Mouse (Mus musculus) gastrocnemius, adult 18-20 months (tissue): Measurements from ENCODE around the gene Pced1b. TPM values are rescaled to one million over a fixed set of nuclear protein-coding genes. Genes with fewer than 3 reads are reported as not detected.
"Not testable (repeated sequence)": the region's sequence is repeated elsewhere in the genome, so short reads cannot be mapped to it uniquely, and the experiment has no call there.

Experiments
- DNase-seq: peaks from one replicate; pipeline ENCODE4 v3.0.0; 2021; ENCODE audit warnings: low spot score
- total RNA-seq, 2 experiments: library from RNA; stranded (reverse); gene quantifications; 2 replicates each; pipeline ENCODE4 v1.2.3; 2021

Pced1b gene
- total RNA-seq, 2 experiments from 2014 or later: 0.88 to 1.2 TPM

DNA sequence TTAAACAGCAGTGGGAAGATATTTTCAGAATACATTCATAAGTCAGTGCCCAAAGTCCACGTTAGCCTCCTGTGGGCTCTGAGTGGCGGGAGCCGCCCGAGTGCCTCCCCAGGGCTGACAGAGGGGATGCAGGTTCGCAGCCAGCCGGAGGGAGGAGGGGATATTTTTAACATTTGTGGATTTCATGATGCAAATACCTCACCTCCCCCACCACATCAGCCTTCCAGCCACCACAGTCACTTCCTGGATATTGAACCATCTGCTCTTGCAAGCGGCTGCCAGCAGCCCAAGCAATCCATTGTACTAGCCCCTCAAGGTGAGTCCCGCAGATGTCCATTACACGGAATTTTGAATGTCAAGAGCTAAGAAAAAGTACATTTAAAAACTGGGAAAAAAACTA, 95.4 kb downstream of the Pced1b start:
- no peak for DNase-seq

DNA sequence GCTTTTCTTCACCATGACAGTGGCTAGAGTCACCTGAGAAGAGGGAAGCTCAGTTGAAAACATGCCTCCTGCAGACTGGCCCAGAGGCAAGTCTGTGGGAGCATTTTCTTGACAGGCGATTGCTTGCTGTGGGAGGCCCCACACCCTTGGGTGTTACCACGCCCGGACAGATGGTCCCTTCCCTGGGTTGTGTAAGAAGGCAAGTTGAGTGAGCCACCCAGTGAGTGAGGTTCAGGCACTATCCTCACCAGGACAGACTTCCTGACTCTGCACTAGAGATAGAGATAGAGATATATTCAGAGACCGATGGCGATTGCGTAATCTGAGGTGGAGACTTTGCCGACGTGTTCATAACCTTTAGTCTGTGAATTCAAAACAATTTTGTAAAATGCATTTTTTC, 96.0 kb downstream of the Pced1b start:
- no peak for DNase-seq

DNA sequence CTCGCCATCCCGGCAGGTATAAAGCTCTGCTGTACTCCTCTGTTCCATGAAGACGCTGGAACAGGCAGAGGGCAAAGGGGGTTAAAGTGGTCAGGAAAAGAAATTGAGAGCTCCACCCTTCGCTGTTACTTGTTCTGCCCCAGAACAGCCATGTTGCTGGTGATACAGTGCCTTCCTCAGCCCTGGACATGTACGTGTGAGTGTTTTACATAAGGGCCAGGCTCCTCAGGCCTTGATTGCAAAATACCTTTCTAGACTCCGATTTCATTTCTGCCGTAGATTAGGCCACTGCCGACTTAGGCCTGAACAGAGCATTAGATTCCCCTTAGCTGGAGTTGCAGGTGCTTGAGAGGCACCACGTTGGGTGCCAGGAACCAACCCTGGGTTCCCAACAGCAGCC, 97.0 kb downstream of the Pced1b start:
- DNase-seq: no peak

DNA sequence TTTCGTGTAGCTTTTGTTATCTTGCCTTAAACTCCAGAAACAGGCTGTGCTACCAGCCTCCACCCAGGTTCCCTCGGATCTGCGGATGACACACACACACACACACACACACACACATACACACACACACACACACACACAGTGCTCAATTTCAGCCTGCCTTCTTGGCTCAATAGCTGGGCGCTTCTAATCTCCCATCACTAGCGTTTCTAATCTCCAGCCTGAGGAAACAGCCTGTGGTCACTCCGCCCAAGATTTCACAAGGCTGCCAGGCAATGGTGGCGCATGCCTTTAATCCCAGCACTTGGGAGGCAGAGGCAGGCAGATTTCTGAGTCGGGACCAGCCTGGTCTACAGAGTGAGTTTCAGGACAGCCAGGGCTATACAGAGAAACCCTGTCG, 98.2 kb downstream of the Pced1b start:
- no peak for DNase-seq

DNA sequence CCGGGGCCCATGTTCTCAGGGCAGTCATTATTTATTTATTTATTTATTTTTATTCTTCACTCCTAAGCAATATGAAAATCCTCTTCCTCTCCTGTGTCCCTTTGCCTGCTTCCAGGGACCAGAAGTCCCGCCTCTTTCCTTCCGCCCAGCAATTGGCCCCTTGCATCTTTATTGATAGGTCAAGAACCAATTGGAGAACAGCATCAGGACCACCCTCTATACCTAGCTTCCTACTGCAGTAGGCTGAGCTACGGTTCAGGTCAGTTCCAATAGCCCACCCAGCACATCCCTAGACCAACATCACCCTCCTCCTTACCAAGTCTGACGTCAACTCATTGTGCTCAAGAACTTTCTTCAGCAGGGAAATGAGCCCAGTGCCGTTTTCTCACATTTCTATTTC, 99.0 kb downstream of the Pced1b start:
- no peak for DNase-seq

DNA sequence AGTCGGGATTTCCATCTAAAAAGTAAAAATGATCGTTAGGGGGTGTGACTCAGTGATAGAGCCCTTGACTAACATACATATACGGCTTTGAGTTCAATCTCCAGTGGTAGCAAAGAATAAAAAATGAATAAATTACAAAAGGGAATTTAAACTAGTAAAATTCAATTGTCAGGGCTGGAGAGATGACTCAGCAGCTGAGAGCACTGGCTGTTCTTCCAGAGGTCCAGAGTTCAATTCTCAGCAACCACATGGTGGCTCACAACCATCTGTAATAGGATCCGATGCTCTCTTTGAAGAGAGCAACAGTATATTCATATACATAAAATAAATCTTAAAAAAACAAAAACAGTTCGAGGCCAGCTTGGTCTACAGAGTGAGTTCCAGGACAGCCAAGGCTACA, 99.5 kb downstream of the Pced1b start:
- no peak for DNase-seq

DNA sequence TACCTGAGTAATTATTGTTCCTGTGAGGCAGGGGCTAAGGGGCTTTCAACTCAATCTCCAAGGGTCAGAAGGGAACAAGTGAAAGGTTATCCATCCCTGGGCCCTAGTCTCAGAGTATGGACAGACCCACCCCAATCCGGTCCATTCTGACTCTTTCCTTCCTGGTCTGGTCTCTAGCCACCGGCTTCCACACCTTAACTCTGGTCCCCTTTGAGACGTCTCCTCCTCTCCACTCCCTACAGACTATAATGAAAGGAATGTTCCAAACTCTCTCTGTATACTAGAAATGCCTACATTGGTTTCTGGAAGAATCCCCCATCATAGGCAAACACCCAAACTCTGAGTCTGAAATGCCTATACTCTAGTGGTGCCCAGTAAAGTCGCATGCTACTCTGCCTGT, 100.0 kb downstream of the Pced1b start:
- no peak for DNase-seq

DNA sequence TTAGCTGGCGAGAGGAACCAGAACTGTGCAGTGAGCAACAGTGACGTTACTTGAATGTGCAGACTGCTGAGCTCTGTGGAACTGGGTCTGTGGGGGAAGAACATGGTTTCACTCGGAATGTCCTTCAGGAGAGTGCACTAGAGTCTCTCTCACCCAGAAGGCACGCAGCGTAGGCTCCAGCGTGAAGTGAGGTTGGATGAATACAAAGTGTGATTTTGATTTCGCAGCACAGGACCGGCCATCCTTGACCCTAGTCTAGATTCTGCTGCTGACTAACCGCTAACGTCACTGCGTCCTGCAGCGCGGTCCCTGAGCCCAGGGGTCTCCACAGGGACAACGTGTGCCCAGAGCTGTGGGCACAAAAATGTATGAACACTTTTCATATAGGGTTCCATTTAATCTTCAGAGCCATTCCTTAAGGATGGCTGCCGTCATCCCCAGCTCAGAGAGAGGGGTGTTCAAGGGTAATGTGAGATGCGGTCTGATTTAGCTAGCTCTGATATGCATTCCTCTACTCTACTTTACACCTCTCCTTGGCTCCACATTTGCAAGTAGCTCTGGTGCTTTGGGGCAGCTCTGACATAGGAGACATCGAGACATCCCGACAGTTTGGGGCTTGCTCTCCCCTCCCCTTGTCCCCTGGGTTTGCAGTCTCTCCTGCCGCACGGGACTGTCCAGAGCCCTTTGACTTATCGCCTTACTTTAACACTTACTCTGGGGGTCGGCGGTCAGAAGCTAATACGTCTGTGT, 101.8 kb downstream of the Pced1b start:
- DNase-seq: no peak

DNA sequence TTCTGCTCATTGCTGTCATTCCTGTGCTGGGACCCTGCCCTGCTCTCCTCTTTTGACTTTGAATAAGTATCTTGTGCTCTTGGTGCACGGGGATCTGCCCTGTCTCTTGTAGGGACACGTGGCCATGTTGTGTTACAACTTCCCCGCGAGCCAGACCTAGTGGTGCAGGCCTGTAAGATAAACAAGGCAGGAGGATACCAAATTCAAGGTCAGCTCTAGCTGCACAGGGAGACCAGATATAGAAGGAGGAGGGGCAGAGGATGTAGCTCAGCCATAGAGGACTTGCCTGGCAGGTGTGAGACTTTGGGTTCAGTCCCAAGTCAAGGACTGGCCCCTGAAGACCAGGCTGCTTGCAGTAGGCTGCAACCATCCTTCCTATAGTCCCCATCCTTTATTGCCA, 103.6 kb downstream of the Pced1b start:
- DNase-seq: no peak

DNA sequence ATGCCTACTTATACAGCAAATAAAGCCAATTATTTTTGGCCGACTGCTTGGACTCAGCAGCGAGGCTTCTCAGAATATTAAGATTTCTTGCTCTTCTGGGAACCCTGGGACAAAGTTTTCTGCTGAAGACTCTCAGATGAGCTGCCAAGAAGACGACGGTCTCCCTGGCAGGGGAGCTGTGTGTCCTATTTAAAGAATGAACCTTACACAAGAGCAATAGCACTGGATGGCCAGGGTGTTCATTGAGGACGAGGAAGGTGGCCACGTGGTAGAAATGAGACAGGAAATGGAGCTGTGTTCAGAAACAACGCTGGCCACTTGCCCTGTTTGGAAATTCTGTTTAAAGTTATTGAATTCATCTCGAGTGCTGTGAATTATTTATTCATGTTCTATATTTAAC, 104.1 kb downstream of the Pced1b start:
- peak; percentile 49 for DNase-seq

DNA sequence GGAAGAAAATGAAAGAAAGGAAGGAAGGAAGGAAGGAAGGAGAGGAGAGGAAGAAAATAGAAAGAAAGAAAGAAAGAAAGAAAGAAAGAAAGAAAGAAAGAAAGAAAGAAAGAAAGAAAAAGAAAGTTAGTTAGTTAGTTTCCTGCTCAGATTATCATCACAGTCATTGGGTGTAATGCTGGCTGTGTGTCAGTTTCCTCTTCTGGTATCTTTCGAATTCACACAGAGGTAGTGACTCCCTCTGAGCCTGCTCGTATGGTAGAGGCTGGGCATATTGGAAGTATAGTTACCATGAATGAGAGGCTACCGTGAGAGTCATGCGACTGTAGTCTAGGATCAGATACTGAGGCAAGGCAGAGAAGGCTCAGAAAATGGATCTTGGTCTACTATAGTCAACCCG, 104.8 kb downstream of the Pced1b start:
- no peak for DNase-seq

DNA sequence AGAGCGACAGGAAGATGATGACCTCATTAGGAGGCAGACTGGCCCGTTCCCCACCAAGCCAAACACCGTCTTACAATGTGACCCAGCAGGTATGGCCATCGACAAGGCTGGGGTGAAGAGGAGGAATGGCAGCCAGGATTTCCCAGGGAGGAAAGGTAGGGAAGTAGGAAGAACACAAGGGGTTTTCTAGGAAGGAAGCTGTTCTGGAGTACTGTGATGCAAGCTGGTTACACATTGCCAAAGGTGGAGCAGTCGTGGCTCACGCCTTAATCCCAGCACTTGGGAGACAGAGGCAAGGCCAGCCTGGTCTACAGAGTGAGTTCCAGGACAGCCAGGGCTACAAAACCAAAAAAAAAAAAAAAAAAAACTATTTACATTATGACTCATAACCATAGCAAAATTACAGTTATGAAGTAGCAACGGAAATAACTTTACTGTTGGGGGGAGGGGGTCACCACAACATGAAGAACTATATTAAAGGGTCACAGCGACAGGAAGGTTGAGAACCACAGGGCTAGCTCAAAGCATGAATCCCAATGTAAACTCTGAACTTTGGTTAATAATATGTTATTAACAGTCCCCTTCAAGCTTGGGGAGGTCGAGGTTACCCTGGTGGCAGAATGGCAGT, 108.9 kb downstream of the Pced1b start:
- DNase-seq: no peak

DNA sequence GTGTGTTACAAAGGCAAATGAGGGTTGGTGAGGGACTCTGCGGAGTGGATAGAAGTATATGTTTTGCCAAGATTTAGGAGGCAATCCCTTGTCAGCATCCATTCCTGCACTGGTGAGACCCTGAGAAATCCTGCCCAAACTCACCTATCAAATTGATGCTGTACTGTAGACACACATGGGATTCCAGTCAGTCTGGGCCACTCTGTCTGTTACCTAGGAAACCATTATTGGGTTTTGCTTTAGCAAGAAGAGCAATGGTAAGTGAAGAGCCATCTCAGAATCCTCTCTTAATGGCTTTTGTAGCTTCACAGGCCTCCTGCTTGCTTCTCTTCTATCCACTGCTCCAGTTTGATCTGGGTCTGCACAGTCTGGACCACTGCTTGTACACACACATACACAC, 110.1 kb downstream of the Pced1b start:
- DNase-seq: no peak

DNA sequence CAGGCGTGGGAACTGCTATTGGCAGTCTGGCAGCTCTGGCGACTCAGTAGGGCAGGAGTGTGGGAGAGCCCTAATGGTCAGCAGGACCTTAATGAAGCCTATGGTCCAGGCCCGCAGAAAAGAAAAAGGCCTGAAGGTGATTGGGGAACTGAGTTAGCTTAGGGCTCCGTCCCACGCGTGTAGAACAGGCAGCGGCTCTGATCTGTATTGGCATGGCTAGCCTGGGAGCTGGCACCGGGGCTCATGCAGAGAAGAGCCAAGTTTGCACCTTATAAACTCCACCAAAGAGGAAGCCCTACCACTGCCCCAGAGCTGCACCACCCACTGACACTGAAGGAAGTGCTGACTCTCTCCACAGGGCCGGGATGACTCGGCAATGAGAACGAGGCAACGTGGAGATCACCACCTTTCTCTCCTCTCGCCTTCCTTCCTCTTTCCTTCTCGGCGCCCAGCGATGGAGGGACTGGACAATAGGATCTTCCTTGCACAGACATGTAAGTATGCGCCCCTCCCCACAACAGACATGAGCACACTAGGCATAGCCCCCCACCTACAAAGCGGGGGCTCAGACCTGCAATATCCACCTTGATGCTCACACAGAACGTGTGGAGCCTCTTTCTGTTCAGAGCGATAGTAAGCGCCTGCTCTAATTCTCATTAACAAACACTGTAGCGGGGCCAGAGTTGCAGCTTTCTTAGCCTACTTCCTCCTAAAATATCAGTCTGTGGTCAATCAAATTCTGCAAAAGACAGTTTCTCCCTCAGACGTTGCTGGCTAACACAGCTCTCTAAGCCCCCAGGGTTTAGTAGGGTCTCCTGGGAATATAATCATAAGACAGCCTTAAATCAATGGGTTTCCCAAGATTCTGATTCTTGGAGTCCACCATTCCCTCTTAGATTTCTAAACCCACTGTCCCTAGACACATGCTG, 114.2 kb downstream of the Pced1b start:
- DNase-seq: no peak

DNA sequence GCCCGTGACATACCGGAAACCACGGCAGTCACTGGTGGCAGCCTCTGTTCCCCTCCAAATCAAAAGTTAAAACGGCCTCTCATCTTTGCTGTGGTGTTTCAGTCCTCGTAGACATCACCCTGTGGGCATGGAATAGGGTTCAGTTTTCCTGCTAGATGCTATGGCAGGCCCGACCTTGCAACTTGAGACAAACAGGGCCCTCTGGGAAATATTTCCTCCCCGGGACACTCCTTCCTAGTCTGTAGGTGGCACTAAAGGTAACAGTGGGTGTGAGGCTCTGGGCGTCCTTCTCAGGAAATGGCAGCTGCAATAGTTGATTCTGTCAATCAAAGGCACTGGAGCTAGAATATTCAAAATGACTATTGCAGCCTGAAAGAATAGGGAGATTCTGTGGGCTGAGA, 114.9 kb downstream of the Pced1b start:
- no peak for DNase-seq

DNA sequence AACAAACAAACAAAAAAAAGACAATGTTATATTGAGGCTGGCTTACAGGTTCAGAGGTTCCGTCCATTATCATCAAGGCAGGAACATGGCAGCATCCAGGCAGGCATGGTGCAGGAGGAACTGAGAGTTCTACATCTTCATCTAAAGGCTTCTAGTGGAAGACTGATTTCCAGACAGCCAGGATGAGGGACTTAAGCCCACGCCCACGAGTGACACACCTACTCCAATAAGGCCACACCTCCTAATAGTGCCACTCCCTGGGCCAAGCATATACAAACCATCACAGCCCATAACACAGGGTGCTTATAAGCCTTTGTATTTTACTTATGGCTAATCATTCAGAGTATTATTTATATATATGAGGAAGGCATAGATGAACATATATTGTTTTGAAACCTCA, 117.4 kb downstream of the Pced1b start:
- not testable (repeated sequence) for DNase-seq

DNA sequence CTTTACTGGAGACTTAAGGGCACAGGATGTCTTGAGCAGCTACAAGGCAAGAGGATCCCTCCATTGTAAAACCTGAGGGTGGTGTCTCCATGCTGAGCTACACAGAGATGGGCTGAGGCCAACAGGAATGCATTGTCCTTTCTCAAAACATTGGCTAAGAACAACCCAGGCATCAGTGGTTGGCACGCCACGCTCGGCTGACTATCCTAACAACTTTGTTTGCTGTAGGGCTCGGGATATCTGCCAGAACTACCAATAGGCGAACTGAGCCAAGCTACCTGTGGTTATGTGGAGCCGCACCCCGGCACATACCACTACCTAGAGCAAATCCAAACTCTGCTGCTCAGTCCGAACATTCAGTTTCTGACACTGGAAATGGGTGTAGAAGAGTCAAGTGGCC, 118.1 kb downstream of the Pced1b start:
- DNase-seq: no peak

DNA sequence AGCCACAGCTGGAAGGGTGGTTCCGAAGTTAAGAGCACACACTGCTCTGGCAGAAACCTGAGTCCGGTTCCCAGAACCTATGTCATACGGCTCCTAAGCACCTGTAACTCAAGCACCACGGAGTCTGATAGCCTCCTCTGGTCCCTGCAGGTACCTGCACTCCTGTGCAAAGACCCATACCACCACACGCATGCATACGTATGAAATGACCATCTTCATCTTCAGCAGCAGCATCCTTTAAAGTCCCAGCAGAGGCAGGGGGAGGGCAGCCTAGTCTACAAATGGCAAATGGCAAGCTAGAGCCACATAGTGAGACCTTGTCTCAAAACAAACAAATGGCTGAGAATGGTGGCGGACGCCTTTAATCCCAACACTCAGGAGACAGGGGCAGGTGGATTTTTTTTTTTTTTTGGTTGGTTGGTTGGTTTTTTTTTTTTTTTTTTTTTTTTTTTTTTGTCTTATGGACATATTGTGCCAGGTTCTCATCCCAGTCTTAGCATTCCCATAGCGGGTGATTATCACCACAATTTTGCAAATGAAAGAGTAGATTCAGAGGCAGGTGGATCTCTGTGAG, 121.2 kb downstream of the Pced1b start:
- no peak for DNase-seq

DNA sequence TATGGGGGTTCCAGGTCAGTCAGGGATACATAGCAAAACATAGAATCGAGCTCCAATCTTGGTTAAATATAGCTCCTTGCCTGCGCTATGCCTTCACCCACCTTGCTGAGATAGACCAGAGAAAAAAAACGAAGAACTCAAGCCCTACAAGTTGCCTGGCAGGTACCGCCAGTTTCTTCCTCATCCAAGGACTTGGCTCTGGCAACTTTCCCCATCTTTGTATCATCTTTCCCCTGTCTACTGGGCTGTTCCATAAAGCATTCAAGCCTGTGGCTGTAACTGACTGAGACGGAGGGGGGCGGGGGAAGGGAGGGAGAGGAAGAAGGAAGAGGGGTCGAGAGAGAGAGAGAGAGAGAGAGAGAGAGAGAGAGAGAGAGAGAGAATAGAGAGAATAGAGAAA, 121.7 kb downstream of the Pced1b start:
- DNase-seq: no peak

DNA sequence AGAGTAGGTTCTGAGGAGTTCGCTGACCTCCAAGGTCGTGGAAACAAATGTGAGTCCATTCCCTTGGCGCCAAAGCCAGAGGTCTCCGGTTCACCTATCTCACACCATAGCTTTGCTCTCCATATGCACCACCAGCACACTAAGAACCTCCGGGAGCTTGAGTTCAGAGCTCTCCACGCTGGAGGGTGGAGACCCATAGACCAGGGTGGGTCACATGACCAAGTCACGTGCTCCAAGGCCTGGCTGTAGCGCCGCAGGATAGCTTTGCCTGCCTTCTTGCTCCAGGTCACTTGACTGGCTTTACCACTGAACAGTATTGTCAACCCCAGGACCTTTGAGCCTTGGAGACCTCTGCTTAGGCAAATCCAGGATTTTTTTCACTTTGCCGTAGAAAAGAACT, 122.2 kb downstream of the Pced1b start:
- DNase-seq: no peak

DNA sequence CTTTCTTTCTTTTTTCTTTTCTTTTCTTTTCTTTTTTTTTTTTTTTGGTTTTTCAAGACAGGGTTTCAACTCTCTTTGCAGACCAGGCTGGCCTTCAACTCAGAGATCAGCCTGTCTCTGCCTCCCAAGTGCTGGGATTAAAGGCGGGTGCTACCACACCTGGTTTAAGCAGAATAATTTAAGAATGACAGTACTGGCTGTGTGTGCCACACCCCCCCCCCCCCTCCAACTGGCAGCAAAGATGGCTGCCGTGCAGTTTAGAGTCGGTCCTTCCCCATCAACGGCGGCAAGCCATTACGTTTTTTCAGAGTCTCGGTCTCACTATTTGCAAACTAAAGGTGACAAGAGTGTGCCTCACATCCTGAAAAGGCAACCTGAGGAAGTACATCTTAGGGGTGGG, 124.0 kb downstream of the Pced1b start:
- no peak for DNase-seq

DNA sequence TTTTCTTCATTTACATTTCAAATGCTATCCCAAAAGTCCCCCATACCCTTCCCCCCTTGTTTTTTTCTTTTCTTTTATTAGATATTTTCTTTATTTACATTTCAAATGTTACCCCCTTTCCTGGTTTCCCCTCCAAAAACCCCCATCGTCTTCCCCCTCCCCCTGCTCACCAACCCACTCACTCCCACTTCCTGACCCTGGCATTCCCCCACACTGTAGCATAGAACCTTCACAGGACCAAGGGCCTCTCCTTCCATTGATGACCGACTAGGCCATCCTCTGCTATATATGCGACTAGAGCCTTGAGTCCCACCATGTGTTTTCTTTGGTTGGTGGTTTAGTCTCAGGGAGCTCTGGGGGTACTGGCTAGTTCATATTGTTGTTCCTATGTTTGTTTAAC, 125.1 kb downstream of the Pced1b start:
- not testable (repeated sequence) for DNase-seq
